In genomic region chr10:120168070-120168469, GRCm38 (mm10) we compare ENCODE assay signal across 20 mouse cellular contexts. TPM values are rescaled to one million over a fixed set of nuclear protein-coding genes. Genes with fewer than 3 reads are reported as not detected.
DNase-seq lines count a peak whose midpoint lies in the region; ATAC-seq and TF ChIP-seq lines count a peak whose summit lies in the region.
"Had no signal": no experiment of that assay in that cellular context is flagged by ENCODE, and none has a peak within 500 bp of the region (broad histone marks: within the 10 kb centered on the region; RNA-seq: fewer than 3 reads in every experiment).

No protein-coding gene starts in this region.

- no peak for ATAC-seq in limb, embryonic 12.5 days (ENCODE audit: insufficient number of reproducible peaks, insufficient read depth, low FRiP score, low TSS enrichment, low read depth)
- peak; percentile 81 for ATAC-seq in intestine, embryonic 16.5 days
- ATAC-seq in megakaryocyte-erythroid progenitor cell, adult 5-6 weeks (replicated peaks; ENCODE audit: low FRiP score, low TSS enrichment, poor library complexity, severe bottlenecking): peak; percentile 85
- ATAC-seq in forebrain, embryonic 12.5 days (ENCODE audit: low FRiP score): no peak
- ATAC-seq: forebrain, embryonic 14.5 days; hindbrain, postnatal 0 days; midbrain, embryonic 15.5 days had no signal

- 0 out of 2 replicates have a peak overlapping the region, but pooled peaks have one; percentile 32 for H3K27ac ChIP-seq in limb, embryonic 12.5 days
- no peak overlapping the region for H3K27ac ChIP-seq in limb, embryonic 10.5 days
- H3K27ac ChIP-seq in MEL (ENCODE audit: control insufficient read depth, low read depth, low read length): peak overlapping the region; percentile 76
- H3K27ac ChIP-seq in intestine, embryonic 16.5 days (ENCODE audit: low read length): no peak overlapping the region
- H3K27ac ChIP-seq in forebrain, embryonic 12.5 days: no peak overlapping the region
- H3K27ac ChIP-seq: hindbrain, postnatal 0 days; midbrain, embryonic 15.5 days had no signal

- no peak overlapping the region for H3K4me3 ChIP-seq in limb, embryonic 12.5 days (replicated peaks)
- H3K4me3 ChIP-seq in limb, embryonic 10.5 days: no peak overlapping the region
- peak overlapping the region; percentile 28 to 38; a peak in 3 of 4 replicates for H3K4me3 ChIP-seq in MEL (ENCODE audit: control insufficient read depth in 1 of 2, insufficient read depth in 1 of 2, low read depth in 2 of 2, low read length in 2 of 2)
- H3K4me3 ChIP-seq in intestine, embryonic 16.5 days (ENCODE audit: low read length): no peak overlapping the region
- no peak overlapping the region for H3K4me3 ChIP-seq in forebrain, embryonic 12.5 days (replicated peaks)
- H3K4me3 ChIP-seq: heart, embryonic 12.5 days; midbrain, embryonic 15.5 days had no signal

- peaks cover 7% of the 10 kb centered on the region for H3K4me1 ChIP-seq in limb, embryonic 12.5 days (replicated peaks)
- H3K4me1 ChIP-seq in limb, embryonic 10.5 days: peaks cover 11% of the 10 kb centered on the region
- peaks cover 20% of the 10 kb centered on the region in 2 experiments for H3K4me1 ChIP-seq in MEL (ENCODE audit: control insufficient read depth in 1 of 2, insufficient read depth in 2 of 2, low read length in 2 of 2)
- H3K4me1 ChIP-seq in intestine, embryonic 16.5 days (ENCODE audit: control insufficient read depth, insufficient read depth, low read length): no peaks in the 10 kb centered on the region
- H3K4me1 ChIP-seq in forebrain, embryonic 12.5 days: peaks cover 7% of the 10 kb centered on the region; the same call in 1 of the 2 replicates
- H3K4me1 ChIP-seq: midbrain, embryonic 15.5 days had no signal

- peaks cover 6% of the 10 kb centered on the region for H3K9me3 ChIP-seq in limb, embryonic 12.5 days
- no peaks in the 10 kb centered on the region for H3K9me3 ChIP-seq in limb, embryonic 10.5 days (replicated peaks)
- no peaks in the 10 kb centered on the region for H3K9me3 ChIP-seq in MEL (replicated peaks; ENCODE audit: insufficient read depth, low read length)
- H3K9me3 ChIP-seq in intestine, embryonic 16.5 days (ENCODE audit: control insufficient read depth, low read length): no peaks in the 10 kb centered on the region
- H3K9me3 ChIP-seq in forebrain, embryonic 12.5 days: no peaks in the 10 kb centered on the region
- H3K9me3 ChIP-seq: heart, embryonic 12.5 days; midbrain, embryonic 15.5 days had no signal

- H3K9ac ChIP-seq in limb, embryonic 12.5 days (replicated peaks): no peak overlapping the region
- peak overlapping the region; percentile 31; the same call in 1 of the 2 replicates for H3K9ac ChIP-seq in MEL (ENCODE audit: control insufficient read depth, low read depth, low read length, poor library complexity, severe bottlenecking)
- no peak overlapping the region for H3K9ac ChIP-seq in intestine, embryonic 16.5 days (ENCODE audit: low read depth, low read length)
- H3K9ac ChIP-seq in forebrain, embryonic 12.5 days: no peak overlapping the region
- H3K9ac ChIP-seq: heart, embryonic 12.5 days; midbrain, embryonic 15.5 days had no signal

- H3K79me2 ChIP-seq in MEL (ENCODE audit: control insufficient read depth, insufficient read depth, low read length, poor library complexity): no peaks in the 10 kb centered on the region

- DNase-seq in limb, embryonic 10.5 days (ENCODE audit: low spot score): no peak
- DNase-seq in MEL (ENCODE audit: low read depth, low spot score) (peak; percentile 74), adipocyte (ENCODE audit: low spot score) (no peak)
- DNase-seq in right cerebral cortex, adult 18-20 months: no peak
- DNase-seq: adrenal gland, postnatal 25 days; B cell, adult 2 months; cerebellum, adult 9-11 months; gastrocnemius, postnatal 36 days; heart, postnatal 36 days; kidney, adult 9 months; layer of hippocampus, postnatal 36 days; lung, adult 2 months had no signal

- 77% methylated on average over 1 of the region's 1 CpGs for WGBS in limb, embryonic 12.5 days
- 80% methylated on average over 1 of the region's 1 CpGs for WGBS in limb, embryonic 10.5 days
- 70% methylated on average over 1 of the region's 1 CpGs for WGBS in intestine, embryonic 16.5 days
- 76% methylated on average over 1 of the region's 1 CpGs for WGBS in forebrain, embryonic 12.5 days

- H3K36me3 ChIP-seq in limb, embryonic 12.5 days: no peaks in the 10 kb centered on the region
- H3K36me3 ChIP-seq in limb, embryonic 10.5 days: no peaks in the 10 kb centered on the region
- H3K36me3 ChIP-seq in MEL (ENCODE audit: control insufficient read depth in 1 of 2, insufficient read depth in 2 of 2, low read length in 2 of 2): peaks cover 0 to 29% of the 10 kb centered on the region in 2 experiments; a peak in 3 of 4 replicates
- no peaks in the 10 kb centered on the region for H3K36me3 ChIP-seq in intestine, embryonic 16.5 days (ENCODE audit: control insufficient read depth, insufficient read depth, low read length)
- no peaks in the 10 kb centered on the region for H3K36me3 ChIP-seq in forebrain, embryonic 12.5 days (replicated peaks)
- H3K36me3 ChIP-seq: heart, embryonic 12.5 days; midbrain, embryonic 15.5 days had no signal

- TF ChIP-seq EP300 in MEL (IDR thresholded peaks at IDR 0.05; ENCODE audit: low read depth in 1 of 2, low read length in 2 of 2): peak; percentile 95 to 97

- H3K27me3 ChIP-seq in limb, embryonic 12.5 days: no peaks in the 10 kb centered on the region
- no peaks in the 10 kb centered on the region for H3K27me3 ChIP-seq in limb, embryonic 10.5 days (ENCODE audit: low read depth, poor library complexity, severe bottlenecking)
- no peaks in the 10 kb centered on the region for H3K27me3 ChIP-seq in MEL (ENCODE audit: control insufficient read depth in 1 of 2, insufficient read depth in 2 of 2, low read length in 2 of 2)
- no peaks in the 10 kb centered on the region for H3K27me3 ChIP-seq in intestine, embryonic 16.5 days (replicated peaks; ENCODE audit: control insufficient read depth, insufficient read depth, low read length)
- no peaks in the 10 kb centered on the region for H3K27me3 ChIP-seq in forebrain, embryonic 12.5 days
- H3K27me3 ChIP-seq: heart, embryonic 12.5 days; midbrain, embryonic 15.5 days had no signal

- no peak for TF ChIP-seq POLR2A in MEL (IDR thresholded peaks at IDR 0.05; ENCODE audit: control insufficient read depth in 1 of 2, insufficient read depth in 1 of 2, low read depth in 1 of 2, low read length in 2 of 2, poor library complexity in 1 of 2)

- no peak for TF ChIP-seq CTCF in MEL (IDR thresholded peaks at IDR 0.05 in 2 of 3, conservative IDR thresholded peaks at IDR 0.05 in 1 of 3; ENCODE audit: control insufficient read depth in 1 of 3, insufficient read depth in 1 of 3, low read depth in 2 of 3, low read length in 3 of 3, poor library complexity in 1 of 3, severe bottlenecking in 1 of 3)

- H3K4me2 ChIP-seq in limb, embryonic 12.5 days: no peak overlapping the region
- no peak overlapping the region for H3K4me2 ChIP-seq in intestine, embryonic 16.5 days (ENCODE audit: low read depth, low read length)
- no peak overlapping the region for H3K4me2 ChIP-seq in forebrain, embryonic 12.5 days
- H3K4me2 ChIP-seq: heart, embryonic 12.5 days; midbrain, embryonic 15.5 days had no signal

- no peak for TF ChIP-seq RAD21 in MEL (IDR thresholded peaks at IDR 0.05; ENCODE audit: low read depth, low read length)

RNA-seq across cellular contexts. Expression of gene Tmbim4, which starts 33.3 kb away (rescaled TPM):
- 66.5 and 78.7 TPM in 2 replicates for polyA plus RNA-seq in limb, embryonic 12.5 days (2016; fragmentation: Nextera tagmentation; extraction: Ambion mirVana)
- polyA plus RNA-seq in limb, embryonic 10.5 days (2016; fragmentation: Nextera tagmentation; extraction: Ambion mirVana): 74.3 and 77.6 TPM in 2 replicates
- 47.3 and 52.5 TPM in 2 replicates for total RNA-seq in MEL (2012; rRNA removed)
- polyA plus RNA-seq in MEL (2012; ENCODE audit: insufficient read depth in 1 of 2, insufficient read length in 2 of 2, low read depth in 1 of 2, low replicate concordance in 2 of 2, missing spikeins in 1 of 2): 10 to 100 TPM in 1 of 2 experiments, not detected in 1; 80.3 TPM
- 140 and 151 TPM in 2 replicates for polyA plus RNA-seq in intestine, embryonic 16.5 days (2015; fragmentation: Nextera tagmentation; extraction: Ambion mirVana)
- total RNA-seq in megakaryocyte-erythroid progenitor cell, adult 5-6 weeks (2014; fragmentation: Nextera tagmentation): 59.3 and 76.3 TPM in 2 replicates
- total RNA-seq in megakaryocyte-erythroid progenitor cell, adult 5-6 weeks (2017): 74.4 and 83.8 TPM in 2 replicates
- 61.6 and 66.9 TPM in 2 replicates for polyA plus RNA-seq in forebrain, embryonic 12.5 days (2016; fragmentation: Nextera tagmentation; extraction: Ambion mirVana)

RNA-seq across cellular contexts. Expression of gene Irak3, which starts 33.9 kb away (rescaled TPM):
- polyA plus RNA-seq in limb, embryonic 12.5 days (2016; fragmentation: Nextera tagmentation; extraction: Ambion mirVana): 0.81 and 1.0 TPM in 2 replicates
- 0.55 and 0.78 TPM in 2 replicates for polyA plus RNA-seq in limb, embryonic 10.5 days (2016; fragmentation: Nextera tagmentation; extraction: Ambion mirVana)
- not detected in 2 replicates for total RNA-seq in MEL (2012; rRNA removed)
- polyA plus RNA-seq in MEL (2012; ENCODE audit: insufficient read depth in 1 of 2, insufficient read length in 2 of 2, low read depth in 1 of 2, low replicate concordance in 2 of 2, missing spikeins in 1 of 2): under 1 TPM in 1 of 2 experiments, not detected in 1; 0.47 TPM
- 1.1 and 1.4 TPM in 2 replicates for polyA plus RNA-seq in intestine, embryonic 16.5 days (2015; fragmentation: Nextera tagmentation; extraction: Ambion mirVana)
- total RNA-seq in megakaryocyte-erythroid progenitor cell, adult 5-6 weeks (2014; fragmentation: Nextera tagmentation): 8.1 and 8.8 TPM in 2 replicates
- total RNA-seq in megakaryocyte-erythroid progenitor cell, adult 5-6 weeks (2017): 5.9 and 8.6 TPM in 2 replicates
- 0.38 and 0.51 TPM in 2 replicates for polyA plus RNA-seq in forebrain, embryonic 12.5 days (2016; fragmentation: Nextera tagmentation; extraction: Ambion mirVana)
- total RNA-seq: hindbrain, postnatal 0 days had no signal

RNA-seq across cellular contexts. Expression of gene Helb, which starts 55.3 kb away (rescaled TPM):
- polyA plus RNA-seq in limb, embryonic 12.5 days (2016; fragmentation: Nextera tagmentation; extraction: Ambion mirVana): 7.2 and 7.3 TPM in 2 replicates
- 4.9 and 6.2 TPM in 2 replicates for polyA plus RNA-seq in limb, embryonic 10.5 days (2016; fragmentation: Nextera tagmentation; extraction: Ambion mirVana)
- 10.2 and 12.8 TPM in 2 replicates for total RNA-seq in MEL (2012; rRNA removed)
- 10 to 100 TPM; 18.5 to 78.3 TPM for polyA plus RNA-seq in MEL (2012; ENCODE audit: insufficient read depth in 1 of 2, insufficient read length in 2 of 2, low read depth in 1 of 2, low replicate concordance in 2 of 2, missing spikeins in 1 of 2)
- 4.1 and 4.2 TPM in 2 replicates for polyA plus RNA-seq in intestine, embryonic 16.5 days (2015; fragmentation: Nextera tagmentation; extraction: Ambion mirVana)
- 24.1 and 26.1 TPM in 2 replicates for total RNA-seq in megakaryocyte-erythroid progenitor cell, adult 5-6 weeks (2014; fragmentation: Nextera tagmentation)
- total RNA-seq in megakaryocyte-erythroid progenitor cell, adult 5-6 weeks (2017): 30.3 and 34.1 TPM in 2 replicates
- polyA plus RNA-seq in forebrain, embryonic 12.5 days (2016; fragmentation: Nextera tagmentation; extraction: Ambion mirVana): 5.2 and 6.0 TPM in 2 replicates

RNA-seq across cellular contexts. Expression of gene Llph, which starts 58.8 kb away (rescaled TPM):
- 47.7 and 50.0 TPM in 2 replicates for polyA plus RNA-seq in limb, embryonic 12.5 days (2016; fragmentation: Nextera tagmentation; extraction: Ambion mirVana)
- polyA plus RNA-seq in limb, embryonic 10.5 days (2016; fragmentation: Nextera tagmentation; extraction: Ambion mirVana): 61.6 and 70.2 TPM in 2 replicates
- 86.0 and 97.5 TPM in 2 replicates for total RNA-seq in MEL (2012; rRNA removed)
- polyA plus RNA-seq in MEL (2012; ENCODE audit: insufficient read depth in 1 of 2, insufficient read length in 2 of 2, low read depth in 1 of 2, low replicate concordance in 2 of 2, missing spikeins in 1 of 2): 100 to 1,000 TPM in 1 of 2 experiments, not detected in 1; 243 TPM
- polyA plus RNA-seq in intestine, embryonic 16.5 days (2015; fragmentation: Nextera tagmentation; extraction: Ambion mirVana): 50.3 and 54.5 TPM in 2 replicates
- total RNA-seq in megakaryocyte-erythroid progenitor cell, adult 5-6 weeks (2014; fragmentation: Nextera tagmentation): 85.9 and 124 TPM in 2 replicates
- 101 and 109 TPM in 2 replicates for total RNA-seq in megakaryocyte-erythroid progenitor cell, adult 5-6 weeks (2017)
- polyA plus RNA-seq in forebrain, embryonic 12.5 days (2016; fragmentation: Nextera tagmentation; extraction: Ambion mirVana): 53.2 and 56.4 TPM in 2 replicates

Comparison
In these comparisons a context has a peak if more than half of its experiments do, and no peak if none do; other contexts are left out.
1. H3K27ac ChIP-seq: peak in limb, embryonic 12.5 days (single experiment) and MEL (single experiment); none in limb, embryonic 10.5 days (single experiment), intestine, embryonic 16.5 days (single experiment) and forebrain, embryonic 12.5 days (single experiment).
2. ATAC-seq: peak in intestine, embryonic 16.5 days (single experiment) and megakaryocyte-erythroid progenitor cell, adult 5-6 weeks (single experiment); none in limb, embryonic 12.5 days (single experiment) and forebrain, embryonic 12.5 days (single experiment).
3. H3K4me3 ChIP-seq: peak in MEL (2 of 2); none in limb, embryonic 12.5 days (single experiment), limb, embryonic 10.5 days (single experiment), intestine, embryonic 16.5 days (single experiment) and forebrain, embryonic 12.5 days (single experiment).